Mouse (Mus musculus): ENCODE data around the gene Kdelr2. TPM values are rescaled to one million over a fixed set of nuclear protein-coding genes. Genes with fewer than 3 reads are reported as not detected.

The Kdelr2 gene
- polyA plus RNA-seq, 2 experiments, result 39.9 to 135 TPM

DNA sequence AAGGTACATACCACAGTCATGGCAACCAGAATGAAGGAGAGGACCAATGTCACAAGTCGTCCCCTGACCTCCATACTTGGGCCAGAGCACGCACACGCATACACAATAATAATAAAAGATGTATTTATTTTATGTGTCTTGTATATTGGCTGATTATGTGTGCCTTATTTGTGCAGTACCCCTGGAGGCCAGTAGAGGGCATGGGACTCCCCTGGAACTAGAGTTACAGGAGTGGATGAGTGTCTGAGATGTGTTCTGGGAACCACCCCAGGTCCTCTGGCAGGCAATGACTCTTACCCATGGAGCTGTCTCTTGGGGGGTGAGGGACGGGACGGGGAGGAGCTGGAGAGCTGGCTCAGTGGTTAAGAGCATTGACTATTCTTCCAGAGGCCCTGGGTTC lies 43.6 kb upstream of the Kdelr2 start:
- Histone ChIP-seq H3K36me3 (replicated peaks; ENCODE audit: control insufficient read depth, insufficient read depth, low read depth) (no peaks in the 10 kb centered on the region), H3K4me2 (ENCODE audit: low read depth) (no peak overlapping the region), H3K4me1 (replicated peaks; ENCODE audit: control insufficient read depth in 2 of 2, insufficient read depth in 2 of 2, low read length in 1 of 2) (no peaks in the 10 kb centered on the region), H3K9ac (replicated peaks) (no peak overlapping the region), H3K9me3 (ENCODE audit: control insufficient read depth, low read length) (no peaks in the 10 kb centered on the region), H3K27ac (no peak overlapping the region), H3K4me3 (ENCODE audit: insufficient read depth in 1 of 2, low read depth in 2 of 2, low read length in 2 of 2) (no peak overlapping the region), H3K27me3 (ENCODE audit: control insufficient read depth, insufficient read depth, low read length) (peaks cover 35% of the 10 kb centered on the region)
- ATAC-seq (ENCODE audit: insufficient read depth) (no peak), DNase-seq (ENCODE audit: low read depth in 3 of 3, low spot score in 3 of 3) (peak in 1 of 3 experiments; percentile 13)
- TF ChIP-seq EP300 (IDR thresholded peaks at IDR 0.05; ENCODE audit: low read depth) (no peak), CTCF (IDR thresholded peaks at IDR 0.05; ENCODE audit: low read depth) (peak; percentile 81)
- WGBS (ENCODE audit: insufficient replicate concordance), result 35% methylated on average over 5 of the region's 5 CpGs

DNA sequence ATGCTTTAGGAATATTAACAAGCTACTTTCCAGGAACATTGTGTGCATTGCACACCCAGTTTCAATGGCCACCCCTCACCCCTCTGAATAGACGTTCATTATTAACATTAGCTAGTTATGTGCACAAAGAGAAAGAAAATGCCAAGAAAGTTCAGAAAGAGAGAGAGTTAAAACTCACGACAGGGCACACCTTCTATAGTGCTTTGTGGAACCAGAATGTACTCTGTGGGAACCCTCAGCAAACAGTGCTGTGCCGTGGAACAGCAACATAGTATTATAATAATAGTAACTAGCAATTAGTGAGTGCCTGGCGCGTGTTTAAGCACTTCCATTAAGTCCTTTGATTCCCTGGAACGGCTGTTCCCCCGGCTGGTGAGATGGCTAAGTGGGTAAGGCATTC lies 42.2 kb upstream of the Kdelr2 start:
- Histone ChIP-seq H3K9ac (replicated peaks) (no peak overlapping the region), H3K27ac (no peak overlapping the region), H3K4me3 (ENCODE audit: insufficient read depth in 1 of 2, low read depth in 2 of 2, low read length in 2 of 2) (no peak overlapping the region), H3K36me3 (replicated peaks; ENCODE audit: control insufficient read depth, insufficient read depth, low read depth) (no peaks in the 10 kb centered on the region), H3K27me3 (ENCODE audit: control insufficient read depth, insufficient read depth, low read length) (peaks cover 37% of the 10 kb centered on the region), H3K4me2 (ENCODE audit: low read depth) (no peak overlapping the region), H3K9me3 (ENCODE audit: control insufficient read depth, low read length) (no peaks in the 10 kb centered on the region), H3K4me1 (replicated peaks; ENCODE audit: control insufficient read depth in 2 of 2, insufficient read depth in 2 of 2, low read length in 1 of 2) (no peaks in the 10 kb centered on the region)
- no peak for ATAC-seq (ENCODE audit: insufficient read depth)
- no peak for TF ChIP-seq EP300 (IDR thresholded peaks at IDR 0.05; ENCODE audit: low read depth)
- TF ChIP-seq CTCF (IDR thresholded peaks at IDR 0.05; ENCODE audit: low read depth), result no peak
- WGBS (ENCODE audit: insufficient replicate concordance), result 54% methylated on average over 7 of the region's 7 CpGs
- DNase-seq (ENCODE audit: low read depth in 3 of 3, low spot score in 3 of 3), result no peak

- TF ChIP-seq CTCF (IDR thresholded peaks at IDR 0.05; ENCODE audit: low read depth) (no peak), EP300 (IDR thresholded peaks at IDR 0.05; ENCODE audit: low read depth) (no peak)
- no peak for DNase-seq (ENCODE audit: low read depth in 3 of 3, low spot score in 3 of 3)
- 1% methylated on average over 47 of the region's 47 CpGs for WGBS (ENCODE audit: insufficient replicate concordance)
Observed at GRCm38 (mm10) chr5:143363678-143364615, 39.7 kb upstream of the Kdelr2 start.

DNA sequence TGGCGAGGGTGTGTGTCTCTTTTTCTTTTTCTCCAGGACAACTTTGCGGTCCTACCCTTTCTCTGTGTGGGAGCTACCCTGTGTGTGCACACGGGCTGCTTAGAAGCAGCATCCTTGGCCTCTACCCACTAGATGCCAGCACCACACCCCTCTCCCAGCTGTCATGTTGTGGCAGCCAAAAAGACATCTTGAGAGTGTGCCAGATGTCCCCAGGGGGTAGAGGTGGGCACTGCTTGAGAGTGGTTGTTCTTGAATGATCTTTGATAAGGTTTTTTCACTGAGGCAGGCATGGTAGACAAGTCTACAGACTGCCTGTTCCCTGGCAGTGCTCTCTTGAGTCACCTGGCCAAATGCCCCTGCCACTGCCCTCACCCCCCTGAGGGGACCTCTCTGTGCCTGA lies 35.7 kb upstream of the Kdelr2 start:
- H3K4me2 ChIP-seq (ENCODE audit: low read depth), result no peak overlapping the region
- H3K36me3 ChIP-seq (replicated peaks; ENCODE audit: control insufficient read depth, insufficient read depth, low read depth), result no peaks in the 10 kb centered on the region
- DNase-seq (ENCODE audit: low read depth in 3 of 3, low spot score in 3 of 3) (no peak), ATAC-seq (ENCODE audit: insufficient read depth) (no peak)
- no peaks in the 10 kb centered on the region for H3K4me1 ChIP-seq (replicated peaks; ENCODE audit: control insufficient read depth in 2 of 2, insufficient read depth in 2 of 2, low read length in 1 of 2)
- 63% methylated on average over 3 of the region's 3 CpGs for WGBS (ENCODE audit: insufficient replicate concordance)
- no peaks in the 10 kb centered on the region for H3K9me3 ChIP-seq (ENCODE audit: control insufficient read depth, low read length)
- TF ChIP-seq CTCF (IDR thresholded peaks at IDR 0.05; ENCODE audit: low read depth) (no peak), EP300 (IDR thresholded peaks at IDR 0.05; ENCODE audit: low read depth) (no peak)
- H3K4me3 ChIP-seq (ENCODE audit: insufficient read depth in 1 of 2, low read depth in 2 of 2, low read length in 2 of 2), result no peak overlapping the region
- no peak overlapping the region for H3K9ac ChIP-seq (replicated peaks)
- H3K27me3 ChIP-seq (ENCODE audit: control insufficient read depth, insufficient read depth, low read length), result peaks cover 64% of the 10 kb centered on the region
- no peak overlapping the region for H3K27ac ChIP-seq

More at GRCm38 (mm10) chr5:143363678-143364615, 39.7 kb upstream of the Kdelr2 start:
- Histone ChIP-seq H3K4me2 (ENCODE audit: low read depth) (peak overlapping the region; percentile 47), H3K4me1 (replicated peaks; ENCODE audit: control insufficient read depth in 2 of 2, insufficient read depth in 2 of 2, low read length in 1 of 2) (no peaks in the 10 kb centered on the region), H3K27ac (no peak overlapping the region), H3K4me3 (ENCODE audit: insufficient read depth in 1 of 2, low read depth in 2 of 2, low read length in 2 of 2) (peak overlapping the region in 1 of 2 experiments; percentile 31; a peak in 2 of 4 replicates), H3K36me3 (replicated peaks; ENCODE audit: control insufficient read depth, insufficient read depth, low read depth) (no peaks in the 10 kb centered on the region), H3K27me3 (ENCODE audit: control insufficient read depth, insufficient read depth, low read length) (peaks cover 27% of the 10 kb centered on the region), H3K9ac (replicated peaks) (no peak overlapping the region), H3K9me3 (ENCODE audit: control insufficient read depth, low read length) (no peaks in the 10 kb centered on the region)
- ATAC-seq (ENCODE audit: insufficient read depth), result no peak

DNA sequence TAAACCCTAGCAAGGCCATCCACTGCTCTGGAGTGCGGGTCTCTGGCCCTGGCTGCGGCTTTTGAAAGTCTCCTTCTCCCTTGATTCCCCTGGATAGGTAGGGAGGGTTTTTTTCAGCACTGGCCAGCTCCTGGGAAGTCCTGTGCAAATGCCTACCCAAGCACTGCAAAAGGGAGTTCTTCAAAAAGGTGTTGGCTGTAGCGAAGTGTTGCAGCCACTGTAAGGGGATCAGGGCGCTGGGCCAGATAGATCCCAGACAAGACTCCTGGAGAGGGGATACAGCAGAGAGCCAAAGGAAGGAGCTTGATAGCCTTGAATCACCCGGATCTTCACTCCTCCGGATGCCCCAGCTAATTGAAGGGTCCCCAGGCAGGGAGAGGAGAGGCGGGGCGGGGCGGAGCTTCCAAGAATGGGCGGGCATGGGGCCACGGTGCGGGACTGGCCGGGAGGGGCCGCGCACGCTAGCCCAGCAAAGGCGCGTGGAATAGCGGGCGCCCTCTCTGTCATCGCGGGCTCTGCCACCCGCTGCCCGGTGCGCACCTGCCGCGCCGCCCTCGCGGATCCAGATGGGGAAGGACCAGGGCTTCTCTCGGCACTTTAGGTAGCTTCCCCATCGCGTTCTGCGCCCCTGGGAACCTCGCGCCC lies 33.9 kb upstream of the Kdelr2 start:
- no peaks in the 10 kb centered on the region for H3K9me3 ChIP-seq (ENCODE audit: control insufficient read depth, low read length)
- no peak overlapping the region for H3K4me2 ChIP-seq (ENCODE audit: low read depth)
- no peak for ATAC-seq (ENCODE audit: insufficient read depth)
- H3K9ac ChIP-seq (replicated peaks), result no peak overlapping the region
- H3K27ac ChIP-seq, result no peak overlapping the region
- no peak for DNase-seq (ENCODE audit: low read depth in 3 of 3, low spot score in 3 of 3)
- TF ChIP-seq CTCF (IDR thresholded peaks at IDR 0.05; ENCODE audit: low read depth), result no peak
- no peak for TF ChIP-seq EP300 (IDR thresholded peaks at IDR 0.05; ENCODE audit: low read depth)
- H3K27me3 ChIP-seq (ENCODE audit: control insufficient read depth, insufficient read depth, low read length), result peaks cover 64% of the 10 kb centered on the region
- H3K4me1 ChIP-seq (replicated peaks; ENCODE audit: control insufficient read depth in 2 of 2, insufficient read depth in 2 of 2, low read length in 1 of 2), result no peaks in the 10 kb centered on the region
- 4% methylated on average over 36 of the region's 36 CpGs for WGBS (ENCODE audit: insufficient replicate concordance)
- no peaks in the 10 kb centered on the region for H3K36me3 ChIP-seq (replicated peaks; ENCODE audit: control insufficient read depth, insufficient read depth, low read depth)
- no peak overlapping the region for H3K4me3 ChIP-seq (ENCODE audit: insufficient read depth in 1 of 2, low read depth in 2 of 2, low read length in 2 of 2)

Data from liver, embryonic 14.5 days (tissue).